Mouse (Mus musculus) cerebellum, adult (tissue): ENCODE data around the gene Cdc6.
A peak's percentile ranks its signal among the peaks of the same experiment; 100 is the strongest.
"Not testable (repeated sequence)": the region's sequence is repeated elsewhere in the genome, so short reads cannot be mapped to it uniquely, and the experiment has no call there.

Source experiments
- ATAC-seq: cut with Nextera tagmentation; 2 replicates; pipeline ENCODE4 v1.9.2; 2017; ENCODE audit warnings: mild to moderate bottlenecking, moderate library complexity, mixed read lengths; ENCODE audit not compliant: insufficient number of reproducible peaks, low FRiP score, low TSS enrichment

Cdc6 gene

GRCm38 (mm10) chr11:98905583-98905982, 2.0 kb upstream of the Cdc6 start:
- ATAC-seq = no peak

- ATAC-seq = no peak
These were observed 551 bp upstream of the Cdc6 start for GRCm38 (mm10) chr11:98907063-98907436.

GRCm38 (mm10) chr11:98909654-98910053, 2.1 kb downstream of the Cdc6 start:
- no peak for ATAC-seq

- ATAC-seq = no peak
These were observed 2.8 kb downstream of the Cdc6 start for GRCm38 (mm10) chr11:98910415-98910814.

GRCm38 (mm10) chr11:98911498-98911897, 3.9 kb downstream of the Cdc6 start:
- no peak for ATAC-seq

GRCm38 (mm10) chr11:98914196-98914595, 6.6 kb downstream of the Cdc6 start:
- no peak for ATAC-seq

- not testable (repeated sequence) for ATAC-seq
These were observed 8.8 kb downstream of the Cdc6 start for GRCm38 (mm10) chr11:98916376-98916775.

- ATAC-seq = no peak
These were observed 9.9 kb downstream of the Cdc6 start for GRCm38 (mm10) chr11:98917428-98918005.

- no peak for ATAC-seq
These were observed 10.6 kb downstream of the Cdc6 start for GRCm38 (mm10) chr11:98918231-98918630.

GRCm38 (mm10) chr11:98919009-98919408, 11.4 kb downstream of the Cdc6 start:
- ATAC-seq = no peak

GRCm38 (mm10) chr11:98921813-98922212, 14.2 kb downstream of the Cdc6 start:
- not testable (repeated sequence) for ATAC-seq

GRCm38 (mm10) chr11:98922307-98922706, 14.7 kb downstream of the Cdc6 start:
- ATAC-seq = not testable (repeated sequence)

GRCm38 (mm10) chr11:98922851-98923711, 15.5 kb downstream of the Cdc6 start:
- ATAC-seq = not testable (repeated sequence)

GRCm38 (mm10) chr11:98924633-98925175, 17.1 kb downstream of the Cdc6 start:
- ATAC-seq = no peak

GRCm38 (mm10) chr11:98925265-98925721, 17.7 kb downstream of the Cdc6 start:
- ATAC-seq = no peak

GRCm38 (mm10) chr11:98925868-98926311, 18.3 kb downstream of the Cdc6 start:
- ATAC-seq = no peak

- no peak for ATAC-seq
These were observed 19.0 kb downstream of the Cdc6 start for GRCm38 (mm10) chr11:98926553-98926952.

GRCm38 (mm10) chr11:98927438-98928076, 20.0 kb downstream of the Cdc6 start, which contains the start of gene Rara:
Gene Rara (plus strand): TSS chr11:98927818.
- ATAC-seq = no peak

GRCm38 (mm10) chr11:98928186-98928893, 20.7 kb downstream of the Cdc6 start:
- no peak for ATAC-seq

- peak; percentile 46; the same call in 1 of the 2 replicates for ATAC-seq
These were observed 21.9 kb downstream of the Cdc6 start for GRCm38 (mm10) chr11:98929503-98929902.
